Mouse (Mus musculus): ENCODE measurements at regions not wholly inside any gene's neighbourhood (a gene's known extent, or its start where the extent isn't known, plus 50 kb on each side); places are given as distances from the start of the nearest gene placed in this dataset.

GRCm38 (mm10) chr12:26631111-26631794 is 162.2 kb downstream of the Cmpk2 start:
- no peak for DNase-seq

DNA sequence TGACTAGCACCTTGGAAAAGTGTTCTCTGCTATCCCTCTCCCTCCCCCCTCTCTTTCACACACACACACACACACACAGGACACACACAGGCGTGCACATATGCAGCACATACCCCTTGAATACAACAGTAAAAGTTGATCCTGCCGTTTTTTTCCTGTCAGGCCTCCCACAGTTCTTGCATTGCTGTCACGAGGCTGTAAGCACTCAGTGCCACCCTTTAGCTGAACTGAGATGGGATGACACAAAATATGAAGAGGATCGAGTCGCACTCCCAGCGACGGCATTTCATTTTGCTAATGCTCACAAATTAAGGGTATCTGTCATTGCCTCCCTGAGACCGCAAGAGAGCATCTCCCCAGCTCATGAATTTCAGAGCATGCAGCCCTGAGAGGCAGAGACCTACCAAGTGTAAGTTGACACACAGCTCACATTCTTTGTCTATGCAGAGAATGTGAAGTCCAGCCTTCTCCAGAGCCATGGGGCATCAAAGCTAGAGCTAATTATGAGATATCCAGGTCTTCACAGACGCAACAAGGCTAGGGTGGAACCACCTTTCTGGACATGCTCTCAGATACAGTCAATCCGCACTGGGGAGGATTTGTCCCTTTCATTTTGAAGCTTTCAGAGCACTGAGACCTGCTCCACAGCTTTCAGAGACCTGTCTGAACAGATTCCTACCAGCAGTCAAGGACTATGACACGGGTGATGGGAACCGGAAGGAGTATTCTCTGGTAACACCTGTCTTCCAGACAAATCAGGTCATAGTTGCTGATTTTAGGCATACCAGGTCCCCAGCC is 152.3 kb downstream of the Cmpk2 start:
- no peak for DNase-seq

GRCm38 (mm10) chr12:26620501-26621134 is 151.6 kb downstream of the Cmpk2 start:
- DNase-seq: no peak

DNA sequence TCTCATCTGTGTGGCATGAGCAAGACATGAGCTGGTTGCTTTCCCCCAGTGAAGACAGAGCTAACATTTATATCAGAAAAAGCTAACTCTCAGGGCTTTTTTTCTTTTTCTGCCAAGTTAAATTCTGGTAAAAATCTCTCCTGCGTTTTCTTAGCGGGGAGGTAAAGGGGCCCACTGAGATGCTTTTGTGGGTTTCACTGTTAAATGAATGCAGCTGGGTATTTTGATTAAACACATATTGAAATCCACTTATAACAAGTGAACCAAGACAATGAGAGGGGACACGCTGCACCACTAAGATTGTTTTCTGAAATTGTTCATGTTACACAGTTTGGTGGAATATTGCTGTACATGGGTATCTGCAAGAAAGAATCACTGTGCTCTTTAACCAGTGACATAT is 149.0 kb downstream of the Cmpk2 start:
- no peak for DNase-seq

- DNase-seq: no peak
Observed at GRCm38 (mm10) chr12:26613086-26613705, 144.2 kb downstream of the Cmpk2 start.

DNA sequence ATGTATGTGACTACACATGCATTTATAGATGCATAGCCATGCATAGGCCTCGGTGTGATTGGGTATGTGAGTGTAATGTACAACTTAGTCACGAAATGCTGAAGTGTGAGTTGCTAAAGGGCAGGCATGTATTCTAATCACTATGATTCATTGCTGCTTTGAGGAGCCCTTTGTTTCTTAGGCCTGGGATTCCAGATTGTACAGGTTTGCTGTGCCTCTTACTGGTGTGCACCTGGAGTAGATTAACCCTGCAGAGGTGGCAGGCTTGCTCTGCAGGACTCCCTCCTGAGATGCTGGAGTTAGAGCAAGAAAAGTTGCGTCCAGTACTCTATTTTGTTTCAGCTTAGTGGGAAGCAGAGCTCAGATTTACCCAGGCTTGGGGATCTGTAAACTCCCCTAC is 141.1 kb downstream of the Cmpk2 start:
- DNase-seq: no peak

DNA sequence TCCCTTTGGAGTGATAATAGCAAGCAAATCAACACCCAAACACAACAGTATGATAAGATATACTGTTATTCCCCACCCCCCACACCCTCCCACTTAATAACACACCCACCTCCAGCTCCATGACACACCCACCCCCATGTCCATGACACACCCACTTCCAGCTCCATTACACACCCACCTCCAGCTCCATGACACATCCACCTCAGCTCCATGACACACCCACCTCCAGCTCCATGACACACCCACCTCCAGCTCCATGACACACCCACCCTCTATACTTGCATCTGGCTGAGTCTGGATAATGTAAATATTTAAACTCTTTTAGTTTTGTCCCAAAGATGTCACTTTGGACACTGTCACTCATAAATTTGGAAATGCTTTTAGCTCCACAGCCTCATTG is 129.5 kb downstream of the Cmpk2 start:
- DNase-seq: no peak

DNA sequence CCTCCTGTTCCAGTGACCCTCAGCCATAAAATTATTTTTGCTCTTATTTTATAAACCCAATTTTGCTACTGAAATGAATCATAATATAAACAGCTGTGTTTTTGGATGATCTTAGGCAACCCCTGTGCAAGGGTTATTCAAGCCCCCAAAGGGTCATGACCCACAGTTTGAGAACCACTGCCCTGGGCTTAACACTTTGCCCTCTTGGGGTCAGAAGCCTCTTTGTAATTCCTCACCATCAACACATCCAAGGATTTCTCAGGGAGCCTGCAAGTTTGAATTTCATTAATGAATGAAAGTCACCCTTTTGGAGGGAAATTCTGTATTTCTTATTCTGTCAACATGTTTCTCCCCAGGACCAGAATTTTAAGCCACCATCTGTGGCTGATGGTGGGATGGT is 123.1 kb downstream of the Cmpk2 start:
- no peak for DNase-seq

GRCm38 (mm10) chr12:26589091-26589490 is 120.1 kb downstream of the Cmpk2 start:
- DNase-seq: no peak

- no peak for DNase-seq
Observed at GRCm38 (mm10) chr12:26577438-26577837, 108.4 kb downstream of the Cmpk2 start.

DNA sequence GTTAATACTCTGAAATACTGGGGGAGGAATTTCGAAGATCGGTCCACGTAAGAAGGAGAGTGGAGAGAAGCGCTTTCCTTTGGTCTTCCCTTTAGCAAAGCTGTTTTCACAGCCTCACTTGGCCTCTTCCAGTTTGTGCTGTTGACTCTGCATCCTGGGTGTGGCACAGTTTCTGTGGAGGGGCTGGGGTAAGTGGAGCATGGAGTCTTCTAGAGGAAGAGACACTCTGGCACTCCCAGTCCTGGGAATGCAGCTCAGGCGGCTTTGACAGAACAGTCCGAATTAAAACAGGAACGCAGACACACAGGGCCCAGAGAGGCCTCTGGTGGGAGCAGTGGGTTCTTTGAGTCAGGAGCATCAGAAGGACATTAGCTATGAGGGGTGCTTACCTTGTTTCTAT is 102.6 kb downstream of the Cmpk2 start:
- no peak for DNase-seq

GRCm38 (mm10) chr12:26567435-26567834 is 98.4 kb downstream of the Cmpk2 start:
- DNase-seq: no peak

- peak in 1 of 2 experiments; percentile 23 for DNase-seq
Observed at GRCm38 (mm10) chr12:26562858-26563257, 93.9 kb downstream of the Cmpk2 start.

DNA sequence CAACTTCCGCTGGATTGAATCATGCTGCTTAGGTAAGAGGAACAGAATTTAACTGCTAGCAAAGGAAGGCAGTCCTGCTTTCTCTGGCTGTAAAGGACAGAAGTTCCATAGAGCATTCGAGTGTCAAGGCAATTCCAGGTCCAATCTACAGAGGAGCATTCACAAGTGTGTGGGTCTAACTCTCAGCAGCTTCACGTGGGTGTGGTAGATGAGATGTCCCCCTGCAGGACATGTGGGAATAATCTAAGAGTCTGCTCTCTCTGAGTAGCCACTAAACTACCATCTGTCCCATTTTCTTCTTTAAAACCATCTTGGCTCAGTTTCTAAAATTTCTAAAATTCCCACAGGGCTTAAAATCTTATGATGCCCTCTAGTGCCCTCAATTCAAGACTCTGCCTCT is 90.6 kb downstream of the Cmpk2 start:
- no peak for DNase-seq

- DNase-seq: no peak
Observed at GRCm38 (mm10) chr12:26557411-26557810, 88.4 kb downstream of the Cmpk2 start.

DNA sequence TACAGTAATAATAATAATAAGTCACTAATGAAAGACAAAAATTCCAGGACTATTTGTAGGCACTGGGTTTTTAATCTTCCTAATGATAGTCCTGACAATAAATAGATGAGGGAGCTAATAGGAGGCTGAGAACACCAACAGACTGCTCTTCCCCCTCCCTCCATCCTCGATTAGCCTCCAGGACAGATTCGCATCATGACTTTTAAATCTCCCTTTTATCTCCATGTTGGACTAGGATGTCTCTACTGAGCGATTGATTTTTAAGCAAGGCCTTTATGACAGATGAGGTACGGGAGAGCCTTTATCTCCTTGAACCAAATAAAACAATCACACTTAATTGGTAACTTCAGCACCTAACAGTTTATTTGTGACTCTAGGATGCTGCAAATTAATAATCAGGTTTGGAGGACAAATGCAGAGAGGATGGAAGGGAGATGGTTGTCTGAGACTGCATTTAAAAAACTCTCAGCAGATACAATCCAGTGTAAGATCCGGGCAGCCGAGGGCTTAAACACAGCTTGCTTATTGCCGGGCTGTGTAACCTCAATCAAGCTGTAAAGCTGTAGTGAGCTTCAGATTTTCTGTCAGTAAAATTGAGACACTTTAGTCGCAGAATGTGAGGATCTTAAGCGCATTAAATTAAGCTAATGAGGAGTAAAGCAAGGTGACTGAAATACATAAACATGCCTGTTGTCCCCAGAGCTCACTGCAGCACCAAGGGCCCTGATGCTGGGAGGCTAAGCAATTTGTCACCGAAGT is 82.3 kb downstream of the Cmpk2 start:
- DNase-seq: no peak

DNA sequence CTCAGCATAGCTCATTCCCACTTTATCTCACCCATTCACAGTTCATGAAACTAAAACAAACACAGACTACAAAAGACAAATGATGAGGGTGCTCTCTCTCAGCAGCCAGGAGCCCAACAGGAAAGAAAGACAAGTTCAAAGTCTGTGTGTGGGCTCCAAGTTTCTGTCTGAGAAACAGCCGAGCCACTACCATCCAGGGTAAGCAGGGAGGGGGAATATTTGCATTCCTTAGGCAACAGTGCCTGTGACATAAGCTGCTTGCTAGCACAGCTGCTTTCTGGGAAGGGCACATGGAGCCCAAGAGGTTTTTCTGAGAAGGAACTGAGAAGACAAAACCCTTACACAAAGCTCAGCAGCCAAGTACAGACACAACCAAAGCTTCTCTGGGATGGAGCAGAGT is 78.5 kb downstream of the Cmpk2 start:
- no peak for DNase-seq

GRCm38 (mm10) chr12:26546361-26546760 is 77.4 kb downstream of the Cmpk2 start:
- peak in 1 of 2 experiments; percentile 10 for DNase-seq

- DNase-seq: no peak
Observed at GRCm38 (mm10) chr12:26543463-26543862, 74.5 kb downstream of the Cmpk2 start.

DNA sequence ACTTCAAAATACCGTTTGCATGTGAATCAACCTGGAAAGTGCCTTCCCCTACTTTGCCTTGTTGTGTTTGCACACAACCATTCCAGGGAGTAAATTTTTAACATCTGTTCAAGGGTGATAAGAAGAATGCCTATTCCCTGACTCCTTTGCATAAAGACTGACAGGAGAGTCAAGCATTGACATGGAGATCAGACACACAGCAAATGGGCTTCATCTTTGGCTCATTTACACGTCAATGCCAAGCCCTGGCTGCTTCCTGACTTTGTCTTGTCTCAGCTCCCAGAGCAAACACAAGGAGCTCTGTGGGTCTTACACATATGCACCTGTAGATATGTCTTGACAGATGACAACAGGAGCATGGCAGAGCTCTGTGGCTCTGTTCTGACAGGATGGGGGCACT is 73.4 kb downstream of the Cmpk2 start:
- no peak for DNase-seq

DNA sequence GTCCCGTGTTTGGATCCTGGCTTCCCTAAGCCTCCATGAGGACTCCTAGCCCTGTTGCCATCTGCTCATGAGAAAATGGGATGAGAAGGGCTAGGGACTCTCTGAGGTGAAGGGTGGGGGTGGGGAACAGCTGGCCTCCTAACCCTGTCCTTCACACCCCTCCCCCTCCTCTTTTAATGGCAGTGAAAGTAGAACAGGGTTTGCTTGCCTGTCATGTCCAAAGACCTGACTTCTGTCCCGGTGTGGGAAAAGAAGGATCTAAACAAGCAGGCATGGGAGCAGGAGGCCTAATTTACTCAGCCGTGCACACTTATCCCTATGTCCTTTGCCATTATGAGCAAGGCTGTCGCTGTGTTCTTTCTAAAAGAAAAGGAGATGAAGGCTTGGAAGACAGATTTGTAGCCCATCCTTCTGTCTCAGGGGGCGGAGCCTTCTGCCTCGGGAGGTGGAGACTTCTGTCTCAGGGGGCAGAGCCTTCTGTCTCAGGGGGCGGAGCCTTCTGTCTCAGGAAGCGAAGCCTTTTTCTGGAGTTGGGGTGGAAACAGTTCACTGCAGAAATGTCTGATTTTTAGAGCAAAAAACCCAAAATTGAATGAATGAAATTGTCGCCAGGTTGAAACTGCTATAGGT is 66.4 kb downstream of the Cmpk2 start:
- DNase-seq: no peak

All from heart, adult 18-20 months (tissue).